ENCODE assay signal across 33 mouse cellular contexts in genomic region chr4:130179876-130180275, GRCm38 (mm10). TPM values are rescaled to one million over a fixed set of nuclear protein-coding genes. Genes with fewer than 3 reads are reported as not detected.
"Had no signal": no experiment of that assay in that cellular context is flagged by ENCODE, and none has a peak within 500 bp of the region (broad histone marks: within the 10 kb centered on the region; RNA-seq: fewer than 3 reads in every experiment).

No protein-coding gene starts in this region.

- H3K27ac ChIP-seq: embryonic facial prominence, embryonic 10.5 days; embryonic facial prominence, embryonic 12.5 days; embryonic facial prominence, embryonic 13.5 days; embryonic facial prominence, embryonic 15.5 days; forebrain, embryonic 10.5 days; forebrain, embryonic 12.5 days; forebrain, embryonic 13.5 days; forebrain, embryonic 15.5 days; gastrocnemius, adult 2 months had no signal

- H3K36me3 ChIP-seq: embryonic facial prominence, embryonic 10.5 days; embryonic facial prominence, embryonic 12.5 days; embryonic facial prominence, embryonic 13.5 days; embryonic facial prominence, embryonic 15.5 days; forebrain, embryonic 10.5 days; forebrain, embryonic 12.5 days; forebrain, embryonic 15.5 days had no signal

- ATAC-seq: forebrain, embryonic 13.5 days; forebrain, embryonic 14.5 days; forebrain, embryonic 15.5 days; forebrain, embryonic 16.5 days; forebrain, postnatal 0 days had no signal

- DNase-seq: cerebellum, adult 18-20 months; cerebellum, adult 2 months; cerebellum, adult 8-10 months; cerebellum, adult 9-10 months; cerebellum, adult 9-11 months; cerebellum, postnatal 10 days; cerebellum, postnatal 14 days; cerebellum, postnatal 25 days; cerebellum, postnatal 36 days; embryo, embryonic 11 days; forebrain, postnatal 0 days; gastrocnemius, adult 2 months; gastrocnemius, postnatal 10 days; gastrocnemius, postnatal 14 days; gastrocnemius, postnatal 25 days; gastrocnemius, postnatal 36 days had no signal

- H3K4me3 ChIP-seq: embryonic facial prominence, embryonic 10.5 days; embryonic facial prominence, embryonic 12.5 days; embryonic facial prominence, embryonic 13.5 days; embryonic facial prominence, embryonic 15.5 days; erythroblast, embryonic 14.5 days; forebrain, embryonic 10.5 days; forebrain, embryonic 12.5 days; forebrain, embryonic 13.5 days; forebrain, embryonic 15.5 days; gastrocnemius, adult 2 months had no signal

- H3K9me3 ChIP-seq: embryonic facial prominence, embryonic 10.5 days; embryonic facial prominence, embryonic 12.5 days; embryonic facial prominence, embryonic 13.5 days; embryonic facial prominence, embryonic 15.5 days; forebrain, embryonic 10.5 days; forebrain, embryonic 12.5 days; forebrain, embryonic 13.5 days; forebrain, embryonic 15.5 days had no signal

- H3K4me2 ChIP-seq: embryonic facial prominence, embryonic 12.5 days; embryonic facial prominence, embryonic 13.5 days; embryonic facial prominence, embryonic 15.5 days; forebrain, embryonic 12.5 days; forebrain, embryonic 13.5 days; forebrain, embryonic 15.5 days had no signal

- H3K9ac ChIP-seq: embryonic facial prominence, embryonic 12.5 days; embryonic facial prominence, embryonic 13.5 days; embryonic facial prominence, embryonic 15.5 days; forebrain, embryonic 12.5 days; forebrain, embryonic 13.5 days; forebrain, embryonic 15.5 days; forebrain, postnatal 0 days had no signal

RNA-seq across cellular contexts. Expression of gene Hcrtr1, which starts 40.7 kb away (rescaled TPM):
- polyA plus RNA-seq: embryonic facial prominence, embryonic 15.5 days; erythroblast, embryonic 14.5 days; forebrain, embryonic 13.5 days had no signal

RNA-seq across cellular contexts. Expression of gene Gm853, which starts 42.3 kb away (rescaled TPM):
- polyA plus RNA-seq: cortical plate, adult 2 months; embryonic facial prominence, embryonic 10.5 days; embryonic facial prominence, embryonic 11.5 days; embryonic facial prominence, embryonic 12.5 days; embryonic facial prominence, embryonic 13.5 days; embryonic facial prominence, embryonic 14.5 days; embryonic facial prominence, embryonic 15.5 days; erythroblast, embryonic 14.5 days; forebrain, embryonic 10.5 days; forebrain, embryonic 11.5 days; forebrain, embryonic 12.5 days; forebrain, embryonic 13.5 days; frontal cortex, adult 2 months; gonadal fat pad, adult 2 months had no signal
